Mouse (Mus musculus) testis, postnatal 14 days (tissue): ENCODE results near the gene Pcna.

Experiments used
- DNase-seq: peaks from one replicate; pipeline ENCODE4 v3.0.0; 2021; ENCODE audit warnings: low spot score

Gene Pcna

GRCm38 (mm10) chr2:132233985-132234765, 18.9 kb downstream of the Pcna start:
- no peak for DNase-seq

DNA sequence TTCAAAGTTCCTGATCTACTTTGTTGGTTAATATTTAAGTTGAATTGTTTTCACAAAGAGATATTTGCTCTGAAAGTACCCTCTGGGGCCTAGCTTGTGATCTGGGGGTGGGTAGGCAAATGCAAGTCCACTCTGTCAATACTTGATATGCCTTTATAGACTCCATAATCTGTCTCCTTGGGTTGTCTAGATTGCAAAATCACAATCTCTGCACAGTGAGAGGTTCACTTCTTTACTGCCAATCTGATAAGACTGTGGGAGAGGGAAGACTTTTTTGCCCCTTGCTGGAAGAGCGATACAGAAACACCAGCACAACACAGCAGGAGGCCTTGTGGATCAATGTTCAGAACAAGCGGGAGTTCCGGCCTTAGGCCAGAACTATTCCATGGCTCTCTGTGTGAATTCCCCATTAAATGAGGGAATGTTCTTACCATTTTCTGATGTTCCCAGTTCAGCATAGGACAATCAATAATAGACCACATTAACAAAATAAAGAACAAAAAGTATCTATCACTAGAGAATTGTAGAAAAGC, 20.6 kb downstream of the Pcna start:
- DNase-seq = no peak

GRCm38 (mm10) chr2:132224359-132224758, 28.8 kb downstream of the Pcna start:
- no peak for DNase-seq

- no peak for DNase-seq
Measured at GRCm38 (mm10) chr2:132221611-132222073, 31.5 kb downstream of the Pcna start.

DNA sequence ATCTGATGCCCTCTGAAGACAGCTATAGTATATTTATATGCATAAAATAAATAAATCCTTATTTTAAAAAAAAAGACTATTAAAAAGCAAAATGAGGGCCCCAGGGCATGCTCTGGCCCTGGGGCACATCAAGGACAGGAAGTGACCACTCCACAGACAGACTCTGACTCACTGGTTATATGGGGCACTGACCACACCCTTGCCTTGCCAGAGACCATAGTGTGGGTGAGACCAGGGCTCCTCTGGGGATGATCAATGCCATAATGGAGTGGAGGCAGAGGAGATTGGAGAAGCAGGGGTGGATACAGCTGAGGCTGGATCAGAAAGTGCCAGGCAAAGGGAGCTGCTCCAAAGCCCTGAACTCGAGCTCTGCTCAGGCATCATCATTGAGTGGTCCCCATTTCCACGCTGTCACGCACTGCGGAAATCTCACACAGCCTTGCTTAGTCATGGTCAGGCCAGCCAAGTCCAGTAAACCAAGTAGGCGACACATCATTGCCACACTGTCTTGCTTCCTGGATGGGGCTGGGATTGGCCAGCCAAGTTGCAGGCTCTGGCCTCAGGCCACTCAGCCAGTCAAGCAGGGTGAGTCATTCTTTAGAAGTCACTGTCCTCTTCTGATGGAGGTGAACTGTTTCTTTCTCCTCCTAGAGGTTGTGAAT, 41.0 kb downstream of the Pcna start:
- DNase-seq = no peak

DNA sequence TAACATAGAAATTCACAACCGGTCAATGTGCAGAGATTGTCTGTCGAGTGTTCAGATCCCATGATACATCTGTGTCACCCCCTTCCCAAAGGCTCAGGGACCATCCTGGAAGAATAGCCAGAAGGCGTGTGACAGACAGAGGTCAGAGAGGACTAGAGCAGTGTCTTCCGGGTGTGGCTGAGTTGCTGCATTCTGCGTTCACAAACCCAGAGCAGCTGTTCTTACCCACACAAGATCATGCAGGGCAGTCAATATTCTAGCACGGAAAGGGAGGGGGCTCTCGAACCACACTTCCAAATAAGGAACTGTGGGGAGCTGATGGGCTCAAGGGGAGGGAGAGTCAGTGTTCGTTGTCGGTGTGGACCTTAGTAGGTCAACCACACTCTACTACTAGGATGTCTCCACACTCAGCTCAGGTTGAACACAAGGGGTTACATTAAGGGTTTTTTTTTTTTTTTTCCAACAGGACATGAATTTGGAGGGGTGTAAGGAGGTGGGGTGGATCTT, 42.3 kb downstream of the Pcna start:
- no peak for DNase-seq

- DNase-seq = no peak
Measured at GRCm38 (mm10) chr2:132208246-132208881, 44.8 kb downstream of the Pcna start.

- no peak for DNase-seq
Measured at GRCm38 (mm10) chr2:132206316-132206881, 46.7 kb downstream of the Pcna start.

- DNase-seq = no peak
Measured at GRCm38 (mm10) chr2:132205549-132205948, 47.6 kb downstream of the Pcna start.

GRCm38 (mm10) chr2:132203773-132204172, 49.3 kb downstream of the Pcna start:
- DNase-seq = no peak

DNA sequence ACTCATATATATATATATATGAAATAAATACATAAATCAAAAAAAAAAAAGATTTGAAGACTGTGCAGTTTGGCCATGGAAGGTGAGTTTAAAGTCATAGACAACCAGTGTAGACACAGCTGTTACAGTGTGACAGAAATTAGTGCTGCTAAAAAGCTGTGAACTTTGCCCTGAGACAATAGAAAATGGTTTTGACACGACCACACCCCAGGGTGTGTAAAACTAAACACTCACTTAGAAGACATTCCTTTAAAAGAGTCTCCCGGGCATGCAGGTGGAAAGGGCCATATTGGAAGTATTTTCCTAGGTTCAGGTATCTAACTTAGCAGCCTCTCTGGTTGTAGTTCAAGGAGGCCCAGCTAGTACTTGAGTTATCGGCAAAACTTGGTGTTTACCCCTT, 49.9 kb downstream of the Pcna start:
- DNase-seq = no peak
